In genomic region chr11:106665328-106665727, GRCm38 (mm10) we compare ENCODE assay signal across 13 mouse cellular contexts. TPM values are rescaled to one million over a fixed set of nuclear protein-coding genes. Genes with fewer than 3 reads are reported as not detected.
DNase-seq lines count a peak whose midpoint lies in the region; ATAC-seq and TF ChIP-seq lines count a peak whose summit lies in the region.
"Had no signal": no experiment of that assay in that cellular context is flagged by ENCODE, and none has a peak within 500 bp of the region (broad histone marks: within the 10 kb centered on the region; RNA-seq: fewer than 3 reads in every experiment).

No protein-coding gene starts in this region.

- no peak overlapping the region for H3K4me3 ChIP-seq in gastrocnemius, adult 2 months
- H3K4me3 ChIP-seq: hindbrain, embryonic 15.5 days; midbrain, embryonic 15.5 days had no signal

- peak overlapping the region; percentile 71 for H3K27ac ChIP-seq in gastrocnemius, adult 2 months
- H3K27ac ChIP-seq: hindbrain, embryonic 15.5 days; liver, embryonic 14.5 days; midbrain, embryonic 15.5 days had no signal

- intact Hi-C loops in gastrocnemius, adult 2 months (cut with DNase I) = no loop called here
- intact Hi-C loops in gastrocnemius, postnatal 36 days (cut with DNase I) = no loop called here

- no peak for ATAC-seq in monocyte, adult 5-6 weeks (replicated peaks; ENCODE audit: insufficient number of reproducible peaks, low FRiP score, low TSS enrichment, poor library complexity, severe bottlenecking)
- ATAC-seq: midbrain, embryonic 15.5 days had no signal

- TF ChIP-seq CTCF in gastrocnemius, adult 2 months (IDR thresholded peaks at IDR 0.05) = no peak

- DNase-seq in gastrocnemius, adult 2 months = peak; percentile 22
- no peak for DNase-seq in gastrocnemius, postnatal 36 days
- DNase-seq in urinary bladder, postnatal 14 days (ENCODE audit: low spot score) = peak; percentile 84
- DNase-seq in urinary bladder, postnatal 10 days (ENCODE audit: low spot score) = no peak
- DNase-seq in naive thymus-derived CD4-positive, alpha-beta T cell, adult 2 months (ENCODE audit: low read depth) = peak; percentile 87
- DNase-seq in thymus, postnatal 4 days = peak; percentile 61
- no peak for DNase-seq in right cerebral cortex, postnatal 25 days
- DNase-seq: gastrocnemius, postnatal 10 days; retina, postnatal 1 day had no signal

RNA-seq across cellular contexts. Expression of gene Tex2, which starts 52.1 kb away (rescaled TPM):
- 10 to 100 TPM; 59.2 to 65.5 TPM for total RNA-seq in gastrocnemius, adult 2 months (2021)
- 10 to 100 TPM; 45.7 to 46.2 TPM for total RNA-seq in gastrocnemius, postnatal 36 days (2021)
- 15.4 to 24.3 TPM (median 17.8 TPM) in 3 replicates for total RNA-seq in monocyte, adult 5-6 weeks (2017)

Comparison
In these comparisons a context has a peak if more than half of its experiments do, and no peak if none do; other contexts are left out.
1. DNase-seq: peak in gastrocnemius, adult 2 months (single experiment), urinary bladder, postnatal 14 days (single experiment), naive thymus-derived CD4-positive, alpha-beta T cell, adult 2 months (single experiment) and thymus, postnatal 4 days (single experiment); none in gastrocnemius, postnatal 36 days (0 of 2), urinary bladder, postnatal 10 days (single experiment) and right cerebral cortex, postnatal 25 days (single experiment).